Mouse (Mus musculus): ENCODE measurements around the gene Ssxb3. TPM values are rescaled to one million over a fixed set of nuclear protein-coding genes. Genes with fewer than 3 reads are reported as not detected.
"Not testable (repeated sequence)": the region's sequence is repeated elsewhere in the genome, so short reads cannot be mapped to it uniquely, and the experiment has no call there.

Ssxb3 gene
- not detected in 2 replicates for polyA plus RNA-seq (2014; fragmentation: Nextera tagmentation; extraction: Ambion mirVana)

GRCm38 (mm10) chrX:8591716-8592115, at the start of gene Ssxb3:
TSS of gene Ssxb3 (minus strand) at chrX:8591816.
- WGBS, result 28% methylated on average over 1 of the region's 1 CpGs
- not testable (repeated sequence) for H3K27ac ChIP-seq (ENCODE audit: low read depth, low read length); ATAC-seq (ENCODE audit: low FRiP score); H3K9ac ChIP-seq (ENCODE audit: low read length); H3K27me3 ChIP-seq (ENCODE audit: control insufficient read depth, insufficient read depth, low read length); H3K4me1 ChIP-seq (ENCODE audit: control insufficient read depth, insufficient read depth, low read length); H3K4me3 ChIP-seq (ENCODE audit: low read depth, low read length); H3K9me3 ChIP-seq (ENCODE audit: control insufficient read depth, low read length); DNase-seq (ENCODE audit: low spot score, missing footprints); H3K4me2 ChIP-seq; H3K36me3 ChIP-seq (ENCODE audit: control insufficient read depth, insufficient read depth, low read length)

GRCm38 (mm10) chrX:8548155-8548554, 43.5 kb downstream of the Ssxb3 start, which contains the start of gene Ssxb6:
TSS of gene Ssxb6 (minus strand) at chrX:8548255.
- not testable (repeated sequence) for ATAC-seq (ENCODE audit: low FRiP score); H3K27me3 ChIP-seq (ENCODE audit: control insufficient read depth, insufficient read depth, low read length); H3K27ac ChIP-seq (ENCODE audit: low read depth, low read length); H3K4me2 ChIP-seq; DNase-seq (ENCODE audit: low spot score, missing footprints); H3K9ac ChIP-seq (ENCODE audit: low read length); H3K4me3 ChIP-seq (ENCODE audit: low read depth, low read length); H3K36me3 ChIP-seq (ENCODE audit: control insufficient read depth, insufficient read depth, low read length); H3K9me3 ChIP-seq (ENCODE audit: control insufficient read depth, low read length); H3K4me1 ChIP-seq (ENCODE audit: control insufficient read depth, insufficient read depth, low read length)
- 78% methylated on average over 4 of the region's 4 CpGs for WGBS

Other genes starting within 250 kb of the Ssxb3 start
- not detected in 2 replicates for gene Ssxb9, start 224.8 kb downstream of the Ssxb3 start, polyA plus RNA-seq (2014; fragmentation: Nextera tagmentation; extraction: Ambion mirVana)
- gene Ssxb1, start 178.5 kb downstream of the Ssxb3 start, polyA plus RNA-seq (2014; fragmentation: Nextera tagmentation; extraction: Ambion mirVana), result not detected in 2 replicates
- gene Ssxb2, start 130.1 kb downstream of the Ssxb3 start, polyA plus RNA-seq (2014; fragmentation: Nextera tagmentation; extraction: Ambion mirVana), result not detected in 2 replicates
- not detected in 2 replicates for gene Gm14459, start 66.9 kb downstream of the Ssxb3 start, polyA plus RNA-seq (2014; fragmentation: Nextera tagmentation; extraction: Ambion mirVana)
- gene Ssxb6, start 43.6 kb downstream of the Ssxb3 start, polyA plus RNA-seq (2014; fragmentation: Nextera tagmentation; extraction: Ambion mirVana), result not detected in 2 replicates
- gene Ssxb8, start 99.0 kb upstream of the Ssxb3 start, polyA plus RNA-seq (2014; fragmentation: Nextera tagmentation; extraction: Ambion mirVana), result not detected in 2 replicates
- not detected in 2 replicates for gene Ssx9, start 156.6 kb upstream of the Ssxb3 start, polyA plus RNA-seq (2014; fragmentation: Nextera tagmentation; extraction: Ambion mirVana)
- gene Ssxb5, start 211.9 kb upstream of the Ssxb3 start, polyA plus RNA-seq (2014; fragmentation: Nextera tagmentation; extraction: Ambion mirVana), result not detected in 2 replicates

Measured in midbrain, embryonic 11.5 days (tissue).